Mouse (Mus musculus): ENCODE data around the gene Tmem202. TPM values are rescaled to one million over a fixed set of nuclear protein-coding genes. Genes with fewer than 3 reads are reported as not detected.

Gene Tmem202
- polyA plus RNA-seq, 1 experiment = 1.0 TPM

DNA sequence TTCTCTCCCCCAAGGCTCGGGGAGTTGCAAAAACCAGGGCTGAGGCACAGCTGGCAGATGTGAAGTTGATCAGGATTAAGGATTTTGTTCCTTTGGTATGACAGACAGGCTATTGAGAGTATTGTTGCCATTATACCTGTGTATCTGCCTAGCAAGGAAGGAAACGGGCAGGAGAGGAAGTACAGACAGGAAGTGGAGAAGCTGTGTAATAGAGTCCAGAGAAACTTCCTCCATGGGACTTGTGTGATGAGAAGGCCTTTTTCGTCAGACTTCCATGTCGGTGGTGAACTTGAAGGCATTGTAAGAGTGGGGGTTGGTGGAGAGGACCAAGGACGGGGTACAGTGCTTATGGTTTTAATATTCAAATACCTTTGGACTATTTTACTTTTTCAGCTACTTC is 11.4 kb upstream of the Tmem202 start:
- no peak for DNase-seq (ENCODE audit: low read depth in 1 of 2, low spot score in 2 of 2)
- Histone ChIP-seq H3K27me3 (ENCODE audit: control insufficient read depth, insufficient read depth, low read length) (no peaks in the 10 kb centered on the region), H3K4me1 (ENCODE audit: control insufficient read depth, insufficient read depth, insufficient read length) (peaks cover 14% of the 10 kb centered on the region; the same call in 1 of the 2 replicates), H3K4me3 (ENCODE audit: extremely low read depth, insufficient read depth, insufficient read length) (no peak overlapping the region), H3K36me3 (ENCODE audit: control insufficient read depth, insufficient read depth, low read length) (peaks cover 9% of the 10 kb centered on the region), H3K27ac (ENCODE audit: insufficient read depth, low read length) (peak overlapping the region; percentile 31; the same call in 1 of the 2 replicates)
- 40% methylated on average over 5 of the region's 5 CpGs for WGBS
- no peak for TF ChIP-seq POLR2A (IDR thresholded peaks at IDR 0.05; ENCODE audit: low read depth, low read length)
- TF ChIP-seq CTCF (IDR thresholded peaks at IDR 0.05; ENCODE audit: extremely low read depth, insufficient read depth, insufficient read length, insufficient replicate concordance) = no peak

DNA sequence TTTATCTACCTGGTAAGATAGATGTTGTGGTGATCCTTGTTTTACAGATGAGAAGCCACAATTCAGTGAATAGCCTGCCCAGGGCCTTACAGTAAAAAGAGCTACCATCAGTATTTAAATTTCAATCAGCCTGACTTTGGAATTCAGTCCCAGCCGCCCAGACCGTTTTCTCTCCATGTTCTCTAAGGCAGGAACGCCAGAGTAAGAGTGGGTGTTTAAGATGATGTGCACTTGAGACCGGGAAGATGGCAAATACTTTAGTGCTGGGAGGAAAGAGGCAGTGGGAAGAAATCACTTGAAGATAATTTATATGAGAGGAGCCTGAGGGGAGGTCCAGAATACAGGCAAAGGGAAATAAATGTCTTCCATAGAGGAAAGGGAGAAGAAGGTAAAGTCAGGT is 10.4 kb upstream of the Tmem202 start:
- Histone ChIP-seq H3K4me1 (ENCODE audit: control insufficient read depth, insufficient read depth, insufficient read length) (peaks cover 14% of the 10 kb centered on the region; the same call in 1 of the 2 replicates), H3K27me3 (ENCODE audit: control insufficient read depth, insufficient read depth, low read length) (no peaks in the 10 kb centered on the region), H3K4me3 (ENCODE audit: extremely low read depth, insufficient read depth, insufficient read length) (no peak overlapping the region), H3K27ac (ENCODE audit: insufficient read depth, low read length) (no peak overlapping the region), H3K36me3 (ENCODE audit: control insufficient read depth, insufficient read depth, low read length) (peaks cover 4% of the 10 kb centered on the region; the same call in 1 of the 2 replicates)
- WGBS = 95% methylated on average over 4 of the region's 4 CpGs
- TF ChIP-seq CTCF (IDR thresholded peaks at IDR 0.05; ENCODE audit: extremely low read depth, insufficient read depth, insufficient read length, insufficient replicate concordance) = no peak
- no peak for TF ChIP-seq POLR2A (IDR thresholded peaks at IDR 0.05; ENCODE audit: low read depth, low read length)
- DNase-seq (ENCODE audit: low read depth in 1 of 2, low spot score in 2 of 2) = no peak

DNA sequence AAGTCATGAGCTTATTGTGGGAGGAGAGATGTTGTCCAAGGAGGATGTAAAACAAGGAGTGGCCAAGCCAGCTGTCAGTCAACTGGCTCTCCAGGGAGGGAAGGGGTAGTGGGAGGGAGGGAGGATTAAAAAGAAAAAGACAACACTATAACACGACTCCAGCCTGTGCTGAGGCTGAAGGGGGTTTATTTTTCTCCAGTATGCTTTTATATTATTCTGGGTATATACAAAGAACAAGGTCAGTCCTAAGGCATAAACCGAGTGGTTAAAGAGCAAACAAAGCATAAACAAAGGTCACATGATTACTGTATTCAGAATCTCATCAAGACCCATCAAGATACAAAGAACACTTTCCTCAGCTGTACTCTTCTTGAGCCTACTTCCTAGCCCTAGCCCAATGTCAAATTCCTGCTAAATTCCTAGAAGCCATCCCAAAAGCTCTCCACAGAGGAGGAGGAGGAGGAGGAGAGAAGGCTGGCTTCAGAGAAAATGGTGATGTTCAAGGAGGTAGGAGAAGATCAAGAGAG is 9.4 kb upstream of the Tmem202 start:
- Histone ChIP-seq H3K4me1 (ENCODE audit: control insufficient read depth, insufficient read depth, insufficient read length) (peaks cover 19% of the 10 kb centered on the region; the same call in 1 of the 2 replicates), H3K27me3 (ENCODE audit: control insufficient read depth, insufficient read depth, low read length) (no peaks in the 10 kb centered on the region), H3K4me3 (ENCODE audit: extremely low read depth, insufficient read depth, insufficient read length) (no peak overlapping the region), H3K36me3 (ENCODE audit: control insufficient read depth, insufficient read depth, low read length) (peaks cover 2% of the 10 kb centered on the region; the same call in 1 of the 2 replicates), H3K27ac (ENCODE audit: insufficient read depth, low read length) (no peak overlapping the region)
- no peak for DNase-seq (ENCODE audit: low read depth in 1 of 2, low spot score in 2 of 2)
- TF ChIP-seq POLR2A (IDR thresholded peaks at IDR 0.05; ENCODE audit: low read depth, low read length) (no peak), CTCF (IDR thresholded peaks at IDR 0.05; ENCODE audit: extremely low read depth, insufficient read depth, insufficient read length, insufficient replicate concordance) (no peak)
- WGBS = 52% methylated on average over 2 of the region's 2 CpGs

DNA sequence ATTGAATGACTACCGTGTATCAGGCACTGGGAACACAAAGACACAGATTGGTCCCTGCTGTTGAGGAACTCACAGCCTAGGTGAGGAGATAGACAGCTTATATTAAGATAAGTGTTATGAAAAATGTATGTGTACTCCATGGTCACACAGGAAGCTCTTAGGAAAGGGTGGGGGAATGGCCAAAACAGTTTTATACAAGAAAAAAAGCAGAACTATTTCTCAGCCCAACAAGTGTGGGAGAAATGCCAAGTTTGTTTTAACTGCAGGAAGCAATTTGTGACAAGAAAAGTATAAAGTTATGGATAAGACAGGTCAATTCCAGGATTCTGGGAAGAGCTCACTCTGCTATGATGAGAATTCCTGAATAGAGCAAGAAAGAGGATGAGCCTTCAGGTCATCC is 8.2 kb upstream of the Tmem202 start:
- H3K27me3 ChIP-seq (ENCODE audit: control insufficient read depth, insufficient read depth, low read length) = no peaks in the 10 kb centered on the region
- 58% methylated on average over 1 of the region's 1 CpGs for WGBS
- TF ChIP-seq POLR2A (IDR thresholded peaks at IDR 0.05; ENCODE audit: low read depth, low read length) = no peak
- no peak for TF ChIP-seq CTCF (IDR thresholded peaks at IDR 0.05; ENCODE audit: extremely low read depth, insufficient read depth, insufficient read length, insufficient replicate concordance)
- H3K4me1 ChIP-seq (ENCODE audit: control insufficient read depth, insufficient read depth, insufficient read length) = peaks cover 22% of the 10 kb centered on the region; the same call in 1 of the 2 replicates
- no peaks in the 10 kb centered on the region; the same call in 1 of the 2 replicates for H3K36me3 ChIP-seq (ENCODE audit: control insufficient read depth, insufficient read depth, low read length)
- 0 out of 2 replicates have a peak overlapping the region, but pooled peaks have one; percentile 4 for H3K27ac ChIP-seq (ENCODE audit: insufficient read depth, low read length)
- no peak for DNase-seq (ENCODE audit: low read depth in 1 of 2, low spot score in 2 of 2)
- no peak overlapping the region for H3K4me3 ChIP-seq (ENCODE audit: extremely low read depth, insufficient read depth, insufficient read length)

DNA sequence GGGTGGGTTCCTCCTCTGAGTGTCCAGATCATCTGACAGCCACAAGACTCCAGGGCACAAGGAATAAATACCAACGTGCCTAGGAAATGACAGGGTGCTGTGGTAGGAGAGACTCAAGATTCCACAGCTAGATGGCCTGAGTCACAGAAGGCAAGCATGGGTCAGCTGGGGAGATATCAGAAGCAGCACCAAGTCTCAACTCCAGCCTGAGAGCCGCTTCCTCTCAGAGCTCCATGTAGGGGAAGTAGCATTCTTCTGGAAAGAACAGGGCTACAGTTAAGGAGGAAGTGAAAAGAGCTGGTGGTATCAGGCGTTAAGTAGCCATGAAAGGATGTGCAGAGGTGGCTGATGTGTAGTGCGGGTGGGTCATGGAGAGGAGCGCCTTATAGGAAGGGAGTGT is 5.1 kb upstream of the Tmem202 start:
- peaks cover 19% of the 10 kb centered on the region; the same call in 1 of the 2 replicates for H3K4me1 ChIP-seq (ENCODE audit: control insufficient read depth, insufficient read depth, insufficient read length)
- TF ChIP-seq POLR2A (IDR thresholded peaks at IDR 0.05; ENCODE audit: low read depth, low read length) (no peak), CTCF (IDR thresholded peaks at IDR 0.05; ENCODE audit: extremely low read depth, insufficient read depth, insufficient read length, insufficient replicate concordance) (no peak)
- peak in 1 of 2 experiments; percentile 11 for DNase-seq (ENCODE audit: low read depth in 1 of 2, low spot score in 2 of 2)

DNA sequence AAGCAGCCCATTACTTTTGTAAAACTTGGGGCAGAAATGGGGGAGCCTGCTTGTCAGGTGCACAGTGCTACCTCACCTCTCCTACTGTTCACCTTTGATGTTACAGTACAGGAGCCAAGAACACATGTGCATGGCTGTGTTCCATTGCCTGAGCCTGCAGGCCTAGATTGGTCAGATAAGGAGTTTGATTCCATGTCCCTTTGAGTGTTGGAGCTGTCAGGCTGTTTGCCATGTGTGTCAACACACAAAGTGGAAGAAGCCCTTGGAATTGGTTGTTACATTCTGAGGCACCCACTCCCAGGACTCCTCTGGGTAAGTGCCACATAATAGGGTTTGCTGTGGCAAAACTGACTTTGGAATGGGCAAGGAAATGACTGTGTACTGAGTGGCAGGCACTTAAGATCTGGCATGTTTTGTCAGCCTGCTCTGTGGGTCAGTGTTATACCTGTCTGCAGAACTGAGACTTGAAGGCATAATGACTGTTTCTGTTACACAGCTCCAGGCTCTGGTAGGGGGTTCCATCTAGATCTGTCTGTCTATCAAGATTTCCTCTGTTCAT is 3.2 kb upstream of the Tmem202 start:
- Histone ChIP-seq H3K4me3 (ENCODE audit: extremely low read depth, insufficient read depth, insufficient read length) (no peak overlapping the region), H3K27me3 (ENCODE audit: control insufficient read depth, insufficient read depth, low read length) (no peaks in the 10 kb centered on the region), H3K27ac (ENCODE audit: insufficient read depth, low read length) (0 out of 2 replicates have a peak overlapping the region, but pooled peaks have one; percentile 17), H3K36me3 (ENCODE audit: control insufficient read depth, insufficient read depth, low read length) (no peaks in the 10 kb centered on the region), H3K4me1 (ENCODE audit: control insufficient read depth, insufficient read depth, insufficient read length) (peaks cover 22% of the 10 kb centered on the region; the same call in 1 of the 2 replicates)
- TF ChIP-seq POLR2A (IDR thresholded peaks at IDR 0.05; ENCODE audit: low read depth, low read length) (no peak), CTCF (IDR thresholded peaks at IDR 0.05; ENCODE audit: extremely low read depth, insufficient read depth, insufficient read length, insufficient replicate concordance) (no peak)
- no peak for DNase-seq (ENCODE audit: low read depth in 1 of 2, low spot score in 2 of 2)

More for the DNA sequence above, 5.1 kb upstream of the Tmem202 start:
- WGBS = 24% methylated on average over 5 of the region's 5 CpGs
- H3K4me3 ChIP-seq (ENCODE audit: extremely low read depth, insufficient read depth, insufficient read length) = no peak overlapping the region
- no peak overlapping the region for H3K27ac ChIP-seq (ENCODE audit: insufficient read depth, low read length)
- H3K27me3 ChIP-seq (ENCODE audit: control insufficient read depth, insufficient read depth, low read length) = no peaks in the 10 kb centered on the region
- no peaks in the 10 kb centered on the region for H3K36me3 ChIP-seq (ENCODE audit: control insufficient read depth, insufficient read depth, low read length)

DNA sequence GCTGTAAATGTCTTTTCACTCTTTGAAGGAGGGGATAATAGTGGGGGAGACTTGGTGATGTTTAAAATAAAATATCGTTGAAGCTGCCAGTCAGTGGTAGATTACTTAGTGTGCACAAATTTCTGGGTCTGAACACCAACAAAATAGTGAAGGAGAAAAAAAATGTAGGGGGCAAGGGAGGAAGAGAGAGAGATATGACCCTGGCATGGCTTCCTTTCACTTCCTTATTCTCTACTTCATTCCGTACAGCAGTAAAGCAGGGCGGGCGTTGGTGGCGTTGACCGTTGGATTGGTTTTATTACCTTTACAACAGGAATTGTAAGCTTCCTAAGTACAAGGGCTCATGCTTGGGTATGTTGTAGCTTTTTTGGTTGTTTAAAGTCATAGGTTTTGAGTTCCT is 2.0 kb upstream of the Tmem202 start:
- DNase-seq (ENCODE audit: low read depth in 1 of 2, low spot score in 2 of 2) = peak in 1 of 2 experiments; percentile 11
- Histone ChIP-seq H3K4me3 (ENCODE audit: extremely low read depth, insufficient read depth, insufficient read length) (no peak overlapping the region), H3K36me3 (ENCODE audit: control insufficient read depth, insufficient read depth, low read length) (no peaks in the 10 kb centered on the region), H3K27ac (ENCODE audit: insufficient read depth, low read length) (no peak overlapping the region), H3K4me1 (ENCODE audit: control insufficient read depth, insufficient read depth, insufficient read length) (peaks cover 22% of the 10 kb centered on the region; the same call in 1 of the 2 replicates), H3K27me3 (ENCODE audit: control insufficient read depth, insufficient read depth, low read length) (no peaks in the 10 kb centered on the region)
- TF ChIP-seq POLR2A (IDR thresholded peaks at IDR 0.05; ENCODE audit: low read depth, low read length) (no peak), CTCF (IDR thresholded peaks at IDR 0.05; ENCODE audit: extremely low read depth, insufficient read depth, insufficient read length, insufficient replicate concordance) (no peak)
- 45% methylated on average over 6 of the region's 6 CpGs for WGBS
